Mouse (Mus musculus) megakaryocyte-erythroid progenitor cell, adult 5-6 weeks (primary cell): ENCODE measurements around the gene Tssk4. TPM values are rescaled to one million over a fixed set of nuclear protein-coding genes. Genes with fewer than 3 reads are reported as not detected.

ENCODE experiments used
- total RNA-seq, 2 experiments: library from RNA; stranded (forward) in 1 of 2; stranded (reverse) in 1 of 2; fragments of 200-1000, 215-1000 nt in 1 of 2; fragments of >200 nt in 1 of 2; fragmentation: Nextera tagmentation in 1 of 2; gene quantifications; 2 replicates each; pipeline ENCODE4 v1.2.3; 2014 to 2017

The Tssk4 gene
- total RNA-seq, 2 experiments from 2014 or later: 0.87 TPM; not detected in 1

Other genes starting within 250 kb of the Tssk4 start
Only the 30 nearest of the 34 such genes appear.
- 103 and 133 TPM in 2 replicates for gene Dhrs4, start 171.4 kb upstream of the Tssk4 start, total RNA-seq (2014; fragmentation: Nextera tagmentation)
- gene Dhrs4, start 171.4 kb upstream of the Tssk4 start, total RNA-seq (2017): 128 and 189 TPM in 2 replicates
- gene Carmil3, start 159.5 kb upstream of the Tssk4 start, total RNA-seq (2014; fragmentation: Nextera tagmentation): 0.77 and 1.3 TPM in 2 replicates
- 0.42 and 0.70 TPM in 2 replicates for gene Carmil3, start 159.5 kb upstream of the Tssk4 start, total RNA-seq (2017)
- not detected in 2 replicates for gene Cpne6, start 139.7 kb upstream of the Tssk4 start, total RNA-seq (2014; fragmentation: Nextera tagmentation)
- not detected in 2 replicates for gene Cpne6, start 139.7 kb upstream of the Tssk4 start, total RNA-seq (2017)
- gene Nrl, start 125.2 kb upstream of the Tssk4 start, total RNA-seq (2014; fragmentation: Nextera tagmentation): not detected in 2 replicates
- not detected in 2 replicates for gene Nrl, start 125.2 kb upstream of the Tssk4 start, total RNA-seq (2017)
- gene Pck2, start 109.9 kb upstream of the Tssk4 start, total RNA-seq (2014; fragmentation: Nextera tagmentation): 66.0 and 88.0 TPM in 2 replicates
- 48.7 and 55.6 TPM in 2 replicates for gene Pck2, start 109.9 kb upstream of the Tssk4 start, total RNA-seq (2017)
- gene Dcaf11, start 90.2 kb upstream of the Tssk4 start, total RNA-seq (2014; fragmentation: Nextera tagmentation): 41.6 and 45.9 TPM in 2 replicates
- 48.3 and 115 TPM in 2 replicates for gene Dcaf11, start 90.2 kb upstream of the Tssk4 start, total RNA-seq (2017)
- gene A730061H03Rik, start 89.8 kb upstream of the Tssk4 start, total RNA-seq (2014; fragmentation: Nextera tagmentation): 2.7 TPM in 1 of 2 replicates, not detected in the other
- gene A730061H03Rik, start 89.8 kb upstream of the Tssk4 start, total RNA-seq (2017): 14.8 TPM in 1 of 2 replicates, not detected in the other
- not detected in 2 replicates for gene Fitm1, start 74.6 kb upstream of the Tssk4 start, total RNA-seq (2014; fragmentation: Nextera tagmentation)
- gene Fitm1, start 74.6 kb upstream of the Tssk4 start, total RNA-seq (2017): not detected in 2 replicates
- 311 and 359 TPM in 2 replicates for gene Psme1, start 72.1 kb upstream of the Tssk4 start, total RNA-seq (2014; fragmentation: Nextera tagmentation)
- 249 and 300 TPM in 2 replicates for gene Psme1, start 72.1 kb upstream of the Tssk4 start, total RNA-seq (2017)
- gene Emc9, start 64.9 kb upstream of the Tssk4 start, total RNA-seq (2014; fragmentation: Nextera tagmentation): 37.3 and 44.8 TPM in 2 replicates
- gene Emc9, start 64.9 kb upstream of the Tssk4 start, total RNA-seq (2017): 22.7 and 26.7 TPM in 2 replicates
- 190 and 268 TPM in 2 replicates for gene Psme2, start 59.1 kb upstream of the Tssk4 start, total RNA-seq (2014; fragmentation: Nextera tagmentation)
- 208 and 351 TPM in 2 replicates for gene Psme2, start 59.1 kb upstream of the Tssk4 start, total RNA-seq (2017)
- 35.8 and 47.0 TPM in 2 replicates for gene Rnf31, start 58.5 kb upstream of the Tssk4 start, total RNA-seq (2014; fragmentation: Nextera tagmentation)
- gene Rnf31, start 58.5 kb upstream of the Tssk4 start, total RNA-seq (2017): 23.8 and 46.4 TPM in 2 replicates
- 57.9 and 65.2 TPM in 2 replicates for gene Irf9, start 46.6 kb upstream of the Tssk4 start, total RNA-seq (2014; fragmentation: Nextera tagmentation)
- 41.6 and 41.7 TPM in 2 replicates for gene Irf9, start 46.6 kb upstream of the Tssk4 start, total RNA-seq (2017)
- gene Rec8, start 32.1 kb upstream of the Tssk4 start, total RNA-seq (2014; fragmentation: Nextera tagmentation): 28.2 and 53.3 TPM in 2 replicates
- 16.0 and 27.6 TPM in 2 replicates for gene Rec8, start 32.1 kb upstream of the Tssk4 start, total RNA-seq (2017)
- 79.0 and 101 TPM in 2 replicates for gene Ipo4, start 14.2 kb upstream of the Tssk4 start, total RNA-seq (2014; fragmentation: Nextera tagmentation)
- 21.2 and 26.9 TPM in 2 replicates for gene Ipo4, start 14.2 kb upstream of the Tssk4 start, total RNA-seq (2017)
- 4.9 and 11.6 TPM in 2 replicates for gene Gm49378, start 12.3 kb upstream of the Tssk4 start, total RNA-seq (2014; fragmentation: Nextera tagmentation)
- 3.5 and 3.7 TPM in 2 replicates for gene Gm49378, start 12.3 kb upstream of the Tssk4 start, total RNA-seq (2017)
- 43.8 and 52.6 TPM in 2 replicates for gene Tm9sf1, start 6.4 kb upstream of the Tssk4 start, total RNA-seq (2014; fragmentation: Nextera tagmentation)
- gene Tm9sf1, start 6.4 kb upstream of the Tssk4 start, total RNA-seq (2017): 61.9 and 77.4 TPM in 2 replicates
- gene Mdp1, start 10.3 kb downstream of the Tssk4 start, total RNA-seq (2014; fragmentation: Nextera tagmentation): 39.9 and 57.6 TPM in 2 replicates
- 33.5 and 34.1 TPM in 2 replicates for gene Mdp1, start 10.3 kb downstream of the Tssk4 start, total RNA-seq (2017)
- gene Gmpr2, start 21.8 kb downstream of the Tssk4 start, total RNA-seq (2014; fragmentation: Nextera tagmentation): 20.2 and 31.1 TPM in 2 replicates
- gene Gmpr2, start 21.8 kb downstream of the Tssk4 start, total RNA-seq (2017): 22.6 and 24.8 TPM in 2 replicates
- 398 and 455 TPM in 2 replicates for gene Nedd8, start 21.9 kb downstream of the Tssk4 start, total RNA-seq (2014; fragmentation: Nextera tagmentation)
- gene Nedd8, start 21.9 kb downstream of the Tssk4 start, total RNA-seq (2017): 365 and 374 TPM in 2 replicates
- 22.2 and 59.3 TPM in 2 replicates for gene Tinf2, start 31.6 kb downstream of the Tssk4 start, total RNA-seq (2014; fragmentation: Nextera tagmentation)
- gene Tinf2, start 31.6 kb downstream of the Tssk4 start, total RNA-seq (2017): 22.8 and 24.0 TPM in 2 replicates
- not detected in 2 replicates for gene Tgm1, start 63.7 kb downstream of the Tssk4 start, total RNA-seq (2014; fragmentation: Nextera tagmentation)
- 0.15 TPM in 1 of 2 replicates, not detected in the other for gene Tgm1, start 63.7 kb downstream of the Tssk4 start, total RNA-seq (2017)
- gene Rabggta, start 72.1 kb downstream of the Tssk4 start, total RNA-seq (2014; fragmentation: Nextera tagmentation): 14.4 and 20.2 TPM in 2 replicates
- gene Rabggta, start 72.1 kb downstream of the Tssk4 start, total RNA-seq (2017): 7.7 and 12.6 TPM in 2 replicates
- gene Dhrs1, start 95.5 kb downstream of the Tssk4 start, total RNA-seq (2014; fragmentation: Nextera tagmentation): 21.5 and 31.0 TPM in 2 replicates
- gene Dhrs1, start 95.5 kb downstream of the Tssk4 start, total RNA-seq (2017): 10.0 and 10.3 TPM in 2 replicates
- 35.8 and 52.0 TPM in 2 replicates for gene Nop9, start 95.5 kb downstream of the Tssk4 start, total RNA-seq (2014; fragmentation: Nextera tagmentation)
- 24.8 and 27.5 TPM in 2 replicates for gene Nop9, start 95.5 kb downstream of the Tssk4 start, total RNA-seq (2017)
- gene Cideb, start 108.3 kb downstream of the Tssk4 start, total RNA-seq (2014; fragmentation: Nextera tagmentation): not detected in 2 replicates
- not detected in 2 replicates for gene Cideb, start 108.3 kb downstream of the Tssk4 start, total RNA-seq (2017)
- gene Ltb4r2, start 111.2 kb downstream of the Tssk4 start, total RNA-seq (2014; fragmentation: Nextera tagmentation): not detected in 2 replicates
- 0.38 and 1.7 TPM in 2 replicates for gene Ltb4r2, start 111.2 kb downstream of the Tssk4 start, total RNA-seq (2017)
- gene Ltb4r1, start 115.8 kb downstream of the Tssk4 start, total RNA-seq (2014; fragmentation: Nextera tagmentation): 0.50 and 3.5 TPM in 2 replicates
- 0.76 and 3.1 TPM in 2 replicates for gene Ltb4r1, start 115.8 kb downstream of the Tssk4 start, total RNA-seq (2017)
- gene Adcy4, start 133.9 kb downstream of the Tssk4 start, total RNA-seq (2014; fragmentation: Nextera tagmentation): not detected in 2 replicates
- gene Adcy4, start 133.9 kb downstream of the Tssk4 start, total RNA-seq (2017): not detected in 2 replicates
- gene Ripk3, start 138.7 kb downstream of the Tssk4 start, total RNA-seq (2014; fragmentation: Nextera tagmentation): 55.7 and 87.0 TPM in 2 replicates
- gene Ripk3, start 138.7 kb downstream of the Tssk4 start, total RNA-seq (2017): 8.9 and 23.1 TPM in 2 replicates